Mouse (Mus musculus) hematopoietic stem cell, adult 5-6 weeks (primary cell): ENCODE measurements around the gene Eno1. TPM values are rescaled to one million over a fixed set of nuclear protein-coding genes. Genes with fewer than 3 reads are reported as not detected.

Source experiments
- ATAC-seq, 2 experiments: fragments of 125-278 bp in 1 of 2; replicated peaks in 1 of 2; 2 replicates each; pipeline ENCODE4 v1.8.0; 2016 to 2017; ENCODE audit warnings: inconsistent platforms in 2 of 2, mild to moderate bottlenecking in 2 of 2, moderate number of reproducible peaks in 2 of 2, low read depth in 1 of 2, moderate TSS enrichment in 1 of 2; ENCODE audit not compliant: low FRiP score in 2 of 2, poor library complexity in 2 of 2, severe bottlenecking in 2 of 2, insufficient read depth in 1 of 2, low TSS enrichment in 1 of 2
- total RNA-seq: library from RNA; stranded (forward); fragments of 172-1452, 232-1000 nt; gene quantifications from 2 replicates; pipeline ENCODE4 v1.2.3, GENCODE M21; 2017

The Eno1 gene
- total RNA-seq, 1 experiment from 2014 or later: 133 TPM

DNA sequence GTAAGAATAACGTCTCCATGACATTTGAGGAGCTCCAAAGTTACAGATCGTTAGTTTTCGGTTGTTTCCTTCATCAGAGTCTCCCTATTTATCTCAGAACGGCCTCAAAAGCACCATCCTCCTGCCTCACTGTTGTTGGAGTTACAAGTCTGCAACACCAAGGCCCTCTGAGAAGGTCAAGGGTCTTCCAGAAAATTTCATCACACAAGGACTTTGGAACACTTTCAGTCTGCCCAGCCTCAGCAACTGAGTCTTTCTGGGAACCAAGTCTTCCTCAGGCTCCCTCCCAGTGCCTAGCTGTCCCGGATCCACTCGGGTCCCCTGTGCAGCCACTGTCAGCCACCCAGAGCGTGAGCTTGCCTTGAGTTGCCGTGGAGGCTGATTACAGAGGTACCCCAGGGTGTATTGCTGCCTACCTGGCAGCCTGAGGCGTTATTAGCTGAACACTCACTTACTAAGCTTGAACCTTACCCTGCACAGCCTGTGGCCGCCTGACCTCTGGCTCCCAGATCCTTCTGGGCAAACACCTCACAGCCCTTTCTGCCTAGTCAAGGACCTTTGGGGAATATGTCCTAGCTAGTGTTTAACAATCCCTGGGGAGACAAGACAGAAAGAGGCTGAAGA is 15.4 kb upstream of the Eno1 start:
- ATAC-seq: no peak

DNA sequence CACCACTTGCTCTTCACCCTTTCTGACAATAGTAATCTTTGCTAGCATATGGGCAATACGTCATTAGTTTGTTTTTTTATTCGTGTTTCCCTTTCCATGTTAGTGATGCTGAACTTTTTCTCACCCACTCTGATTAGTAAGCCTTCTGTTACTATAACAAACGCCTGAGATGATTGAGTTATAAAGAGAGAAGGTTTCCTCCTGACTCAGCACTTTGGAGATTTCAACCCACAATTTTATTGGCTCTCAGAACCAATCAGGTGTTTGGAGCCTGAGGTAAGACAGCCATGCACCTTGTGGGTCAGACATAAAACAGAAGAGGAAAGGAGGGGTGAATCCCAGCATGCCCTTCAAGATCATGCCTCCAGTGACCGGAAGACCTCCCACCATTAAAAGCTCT is 12.7 kb upstream of the Eno1 start:
- no peak for ATAC-seq

DNA sequence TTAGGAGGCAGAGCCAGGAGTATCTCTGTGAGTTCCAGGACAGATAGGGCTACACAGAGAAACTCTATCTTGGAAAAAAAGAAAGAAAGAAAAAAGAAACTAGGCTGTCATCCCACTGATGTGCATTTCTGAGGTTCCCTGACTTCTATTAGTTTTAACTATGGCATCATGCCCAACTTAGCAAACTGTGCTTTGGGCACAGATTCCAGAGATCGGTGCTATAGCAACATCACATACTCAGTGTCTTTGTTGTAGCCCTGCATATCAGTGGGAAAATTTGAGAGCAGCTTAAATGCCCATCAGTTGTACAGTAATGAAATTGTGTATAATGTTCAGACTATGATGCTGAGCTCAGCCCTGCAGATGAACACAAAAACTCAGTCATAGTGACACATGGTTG is 10.8 kb upstream of the Eno1 start:
- ATAC-seq: no peak

DNA sequence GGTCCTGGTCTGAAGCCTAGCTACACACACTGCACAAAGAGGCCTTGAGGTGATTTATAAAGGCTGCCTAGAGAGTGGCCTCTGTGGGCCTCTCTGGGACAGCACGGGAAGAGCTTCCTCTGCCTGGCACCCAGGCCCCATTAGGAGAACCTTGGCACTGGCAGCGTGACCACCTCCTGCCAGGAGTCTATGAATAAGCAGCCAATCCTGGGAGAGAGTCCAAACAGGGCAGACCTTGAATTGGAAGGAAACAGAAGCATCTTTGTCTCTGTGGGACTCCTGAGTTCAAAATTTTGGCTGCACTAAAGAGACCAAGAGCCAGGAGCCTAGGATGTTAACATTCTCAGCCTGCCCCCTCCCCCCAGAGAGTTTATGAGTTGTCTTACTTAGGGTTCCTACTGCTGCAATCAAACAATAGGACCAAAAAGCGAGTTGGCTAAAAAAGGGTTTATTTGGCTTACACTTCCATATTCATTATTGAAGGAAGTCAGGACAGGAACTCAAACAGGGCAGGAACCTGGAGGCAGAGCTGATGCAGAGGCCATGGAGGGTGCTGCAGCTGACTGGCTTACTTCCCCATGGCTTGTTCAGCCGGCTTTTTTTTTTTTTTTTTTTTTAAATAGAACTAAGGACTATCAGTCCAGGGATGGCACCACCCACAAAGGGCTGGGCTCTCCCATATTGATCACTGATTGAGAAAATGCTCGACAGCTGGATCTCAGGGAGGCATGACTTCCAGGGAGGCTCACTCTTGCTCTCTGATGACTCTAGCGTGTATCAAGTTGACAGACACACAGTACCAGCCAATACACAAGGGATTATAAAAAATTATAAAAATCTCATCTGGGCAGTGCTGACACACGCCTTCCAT is 9.5 kb upstream of the Eno1 start:
- ATAC-seq: no peak

DNA sequence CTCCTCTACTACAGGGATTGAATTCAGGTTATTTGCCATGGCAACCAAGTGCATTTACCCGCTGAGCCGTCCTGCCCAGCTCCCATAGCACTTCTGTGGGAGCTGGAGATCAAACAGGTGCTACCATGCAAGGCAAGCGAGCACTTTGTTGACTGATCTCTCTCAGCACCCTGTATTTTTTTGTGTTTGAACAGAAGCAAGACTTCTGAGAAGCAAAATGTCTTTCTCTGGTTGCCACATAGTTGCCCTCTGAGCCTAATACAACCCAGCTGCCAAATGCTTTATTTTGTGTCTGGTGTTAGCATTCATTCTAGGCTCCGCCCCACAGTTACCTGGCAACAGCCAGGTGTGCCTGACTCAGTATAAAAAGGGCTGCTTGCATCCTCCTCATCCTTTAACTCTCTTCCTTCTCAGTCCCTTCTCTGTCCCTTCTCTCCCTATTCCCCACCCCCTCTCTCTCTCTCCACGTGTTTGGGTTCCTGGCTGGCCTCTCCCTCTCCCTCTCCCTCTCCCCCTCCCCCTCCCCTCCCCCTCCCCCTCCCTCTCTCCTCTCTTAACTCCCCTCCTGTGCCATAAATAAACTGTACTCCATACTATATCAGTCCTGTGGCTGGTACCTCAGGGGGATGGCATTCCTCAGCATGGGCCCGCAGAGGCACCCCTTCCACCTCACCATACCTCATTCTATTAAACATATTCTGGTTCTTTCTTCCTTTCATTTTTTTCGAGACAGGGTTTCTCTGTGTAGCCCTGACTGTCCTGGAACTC is 7.8 kb upstream of the Eno1 start:
- ATAC-seq: no peak

DNA sequence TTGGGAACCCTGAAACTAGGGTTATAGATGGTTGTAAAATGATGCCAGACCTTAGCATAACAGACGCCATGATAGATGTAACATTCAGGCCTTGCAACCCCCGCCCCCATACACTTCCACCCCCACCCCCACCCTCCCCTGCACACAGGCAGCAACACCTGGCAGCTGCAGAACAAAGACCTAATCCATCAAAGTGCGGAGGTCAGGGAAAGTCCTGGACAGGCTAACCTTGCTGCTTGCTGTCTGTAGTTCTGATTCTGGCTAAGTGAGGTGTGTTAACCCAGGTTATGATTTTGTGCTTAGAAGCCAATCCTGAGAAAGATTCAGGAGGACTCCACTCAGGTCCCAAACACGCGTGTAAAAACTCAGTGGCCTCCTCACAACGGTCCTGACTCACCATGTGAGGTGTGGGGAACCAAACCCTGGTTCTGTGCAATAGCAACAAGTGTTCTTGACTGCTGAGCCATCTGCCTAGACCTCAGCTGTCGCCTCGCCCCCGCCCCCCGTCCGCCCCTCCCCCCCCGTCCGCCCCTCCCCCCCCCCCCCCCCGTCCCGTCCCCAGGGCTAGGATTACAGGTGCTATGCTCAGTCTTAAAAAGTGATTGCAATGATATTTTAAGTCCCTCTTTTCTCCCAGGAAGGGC is 6.7 kb upstream of the Eno1 start:
- no peak for ATAC-seq

DNA sequence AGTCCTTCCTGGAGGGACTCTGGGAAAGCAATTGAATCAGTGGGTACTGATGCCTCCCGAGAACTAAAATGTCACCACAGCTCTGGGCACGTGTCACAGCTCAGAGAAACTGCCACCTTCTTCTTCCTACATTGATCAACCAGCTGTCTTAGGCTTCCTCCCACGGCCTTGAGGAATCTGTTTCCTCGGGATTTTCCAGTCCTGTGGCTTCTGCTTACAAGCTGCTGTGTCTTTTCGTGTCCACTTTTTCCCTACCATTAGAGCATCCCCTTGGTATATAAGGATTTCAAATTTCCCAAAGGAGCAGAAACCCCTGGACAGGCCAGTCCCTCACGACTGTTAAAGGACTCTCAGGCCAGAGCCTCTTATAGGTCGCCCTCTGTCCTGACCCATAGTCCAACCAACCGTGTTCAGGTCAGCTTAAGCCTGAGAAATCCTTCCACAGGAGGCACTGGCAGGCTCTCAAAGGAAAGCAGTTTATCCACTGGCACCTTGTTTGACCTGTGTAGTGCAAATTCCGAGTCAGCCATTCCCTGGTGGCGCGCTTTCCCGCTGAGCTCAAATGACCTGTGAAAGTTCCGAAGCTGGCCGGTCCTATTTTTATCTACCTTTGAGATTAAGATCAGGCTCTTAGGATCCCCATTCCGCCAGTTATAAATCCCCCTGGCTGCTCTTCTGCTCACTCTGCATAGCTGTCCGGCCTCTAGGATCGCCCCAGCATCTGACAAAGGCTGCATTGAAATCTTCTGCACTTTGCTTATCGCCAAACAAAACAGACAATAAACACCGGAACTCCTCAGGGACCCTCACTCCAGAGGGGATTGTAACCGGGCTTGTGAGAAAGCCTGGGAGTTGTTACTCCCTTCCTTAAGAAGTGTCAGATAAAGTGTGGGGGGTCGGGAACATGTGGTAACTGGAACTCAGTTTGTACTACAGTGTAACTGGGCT is 5.8 kb upstream of the Eno1 start:
- ATAC-seq: no peak

DNA sequence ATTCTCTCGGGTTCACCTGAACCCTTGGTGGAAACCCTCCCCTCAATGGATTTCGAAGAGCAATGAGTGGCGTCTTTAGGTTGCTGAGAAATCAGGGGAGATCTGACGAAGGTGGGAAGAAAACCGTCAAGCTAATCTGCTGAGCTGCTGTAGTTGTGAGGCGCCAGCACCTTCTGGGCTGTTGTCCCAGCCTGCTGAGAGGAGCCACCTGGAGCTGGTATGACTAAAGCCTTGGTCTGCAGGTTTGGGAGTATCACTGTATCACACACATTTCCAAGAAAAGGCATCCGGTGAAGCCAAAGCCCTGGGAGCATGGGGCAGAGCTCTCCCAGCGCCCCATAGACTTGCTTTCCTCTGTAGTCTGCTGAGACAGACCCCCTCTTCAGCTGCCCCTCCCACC is 4.7 kb upstream of the Eno1 start:
- no peak for ATAC-seq

DNA sequence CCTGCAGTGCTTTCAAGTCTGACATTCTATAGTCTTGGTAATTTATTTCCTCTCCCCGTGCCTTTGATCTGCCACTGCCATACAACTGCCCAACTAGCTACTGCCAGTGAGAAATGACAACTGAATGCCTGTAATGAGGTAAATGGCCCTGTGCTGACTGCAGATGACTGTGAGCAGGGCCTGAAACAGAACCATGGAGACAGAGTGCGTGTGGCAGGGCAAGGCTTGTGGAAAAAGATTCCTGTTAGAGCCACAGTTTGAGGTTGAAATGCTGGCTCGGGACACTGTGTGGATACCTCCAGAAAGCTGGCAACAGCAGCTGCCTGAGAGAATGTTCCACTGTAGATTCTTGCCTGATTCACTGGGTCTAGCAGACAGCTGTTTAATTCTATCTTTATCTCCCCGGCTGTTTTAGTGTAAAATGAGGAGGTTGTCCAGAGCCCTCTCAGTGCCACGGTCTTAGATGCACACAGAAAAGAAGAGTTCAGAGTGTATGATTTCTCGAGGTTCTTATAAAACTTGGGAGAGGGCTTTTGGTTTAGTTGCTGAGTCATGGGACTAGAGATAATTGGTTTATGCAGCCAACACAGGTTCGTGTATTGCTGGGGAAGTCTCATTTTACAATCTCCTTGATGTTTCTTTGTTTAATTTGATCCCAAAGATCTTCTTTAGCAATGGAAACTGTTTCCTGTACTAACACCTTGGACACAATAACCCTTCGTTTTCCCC is 1.8 kb upstream of the Eno1 start:
- no peak for ATAC-seq

DNA sequence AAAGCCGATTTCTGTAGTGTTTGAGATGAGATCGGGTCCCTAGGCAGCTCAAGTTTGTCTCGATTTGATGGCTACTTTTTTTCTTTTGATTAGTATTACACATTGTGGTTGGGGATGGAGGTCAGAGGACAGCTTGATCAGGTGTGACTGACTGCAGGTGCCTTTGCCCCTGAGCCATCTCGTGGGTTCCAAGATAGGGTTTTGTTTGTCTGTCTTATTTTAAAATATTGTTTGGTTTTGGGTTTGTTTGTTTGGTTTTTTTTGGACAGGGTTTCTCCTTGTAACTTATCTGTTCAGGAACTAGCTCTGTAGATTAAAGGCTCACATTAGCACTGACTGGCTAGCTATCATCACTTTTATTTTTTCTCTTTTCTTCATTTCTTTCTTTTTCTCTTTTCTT is 936 bp upstream of the Eno1 start:
- ATAC-seq: no peak

DNA sequence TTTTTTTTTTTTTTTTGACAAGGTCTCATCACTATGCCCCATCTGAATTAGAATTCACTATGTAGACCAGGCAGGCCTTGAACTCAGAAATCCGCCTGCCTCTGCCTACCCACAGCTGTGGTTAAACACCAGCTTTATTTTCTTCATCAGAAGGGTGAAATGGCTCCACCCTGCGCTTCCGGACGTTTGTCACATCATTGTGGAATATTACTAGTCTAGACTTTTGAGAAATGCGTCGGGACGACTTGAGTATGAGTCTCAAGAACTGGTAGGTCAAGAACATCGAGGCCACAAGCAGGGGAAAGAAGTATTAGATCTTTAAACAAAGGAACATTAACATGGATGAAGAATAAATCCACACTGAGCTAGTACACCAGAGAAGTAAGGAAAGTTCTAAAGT is 490 bp upstream of the Eno1 start:
- ATAC-seq: no peak

DNA sequence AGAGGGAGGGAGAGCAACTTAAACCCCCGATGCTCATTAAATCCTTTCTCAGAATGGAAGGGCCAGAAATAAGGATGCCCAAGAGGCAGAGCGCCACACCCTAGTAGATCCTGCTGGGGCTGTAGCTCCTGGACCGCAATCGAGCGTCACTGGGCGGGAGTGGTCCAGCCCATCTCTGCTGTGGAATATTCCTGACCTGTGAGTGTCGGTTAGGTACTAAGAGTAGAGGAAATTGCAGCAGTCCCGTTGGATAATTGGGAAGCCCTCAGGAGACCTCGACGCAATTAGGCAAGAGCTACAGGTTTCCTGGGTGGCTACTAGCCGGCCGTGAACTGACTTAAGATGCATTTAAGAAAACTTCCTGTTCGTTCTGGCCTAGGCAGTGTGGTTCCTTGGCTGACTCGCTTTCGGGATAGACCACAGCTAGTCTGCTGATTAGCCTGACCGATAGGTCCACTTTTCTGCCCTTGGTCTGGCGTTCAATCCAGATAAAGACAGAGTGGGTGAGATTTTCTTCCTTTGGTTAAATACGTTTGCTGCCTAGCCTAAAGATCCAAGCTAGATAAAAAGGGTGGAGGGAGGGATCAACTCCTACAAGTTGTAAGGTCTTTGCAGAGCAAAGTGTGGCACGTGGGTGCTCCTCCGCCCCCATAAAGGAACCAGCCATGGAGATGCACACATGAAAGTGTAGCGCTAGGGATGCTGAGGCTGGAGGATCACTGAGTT is 1.3 kb downstream of the Eno1 start:
- no peak for ATAC-seq

DNA sequence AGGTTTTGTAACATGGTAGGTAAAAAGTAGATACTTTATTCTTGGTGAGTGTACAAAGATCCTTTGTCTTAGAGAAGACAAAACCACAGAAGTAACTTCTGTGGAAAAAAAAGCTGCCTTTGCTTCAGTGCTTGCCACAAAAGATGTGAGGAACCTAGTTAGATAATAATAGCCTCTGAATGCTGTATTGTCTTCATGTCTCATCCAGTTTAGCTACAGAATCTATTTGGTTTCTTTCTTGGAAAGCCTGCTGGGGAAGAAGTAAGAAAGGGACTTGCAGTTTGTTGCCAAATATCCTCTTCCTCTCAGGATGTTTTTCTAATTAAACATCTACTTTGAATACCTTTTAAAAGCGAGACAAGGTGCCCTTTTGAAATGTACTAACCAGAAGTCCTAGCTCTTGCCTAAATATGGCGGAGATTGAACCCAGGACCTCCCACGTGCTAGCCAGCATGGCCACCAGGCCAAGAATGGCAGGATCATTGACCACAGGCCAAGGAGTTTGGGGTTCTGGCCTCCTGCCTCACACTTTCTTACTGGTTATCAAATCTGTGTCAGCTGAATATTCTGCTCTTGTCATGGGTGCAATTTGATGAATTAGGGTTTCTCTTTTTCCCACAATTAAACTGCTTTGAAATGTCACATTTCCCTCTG is 2.0 kb downstream of the Eno1 start:
- no peak for ATAC-seq

DNA sequence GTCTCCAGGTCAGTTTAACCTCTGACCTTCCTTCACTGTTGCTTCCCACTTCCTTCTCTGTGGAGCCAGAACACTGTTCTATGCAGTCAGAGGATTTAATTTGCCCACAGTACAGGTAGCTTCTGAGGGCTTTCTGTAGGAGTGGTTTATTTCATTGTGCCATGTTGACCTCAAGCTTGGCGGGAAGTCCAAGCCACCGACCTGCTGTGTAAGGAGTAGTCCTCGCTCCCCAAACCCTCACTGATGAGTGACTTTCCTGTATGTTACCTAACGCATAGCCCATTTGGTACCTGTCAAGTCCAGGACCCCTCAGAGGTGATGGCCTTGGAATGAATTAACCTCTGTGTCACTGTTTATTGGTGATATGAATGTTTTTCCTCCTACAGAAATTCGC is 2.6 kb downstream of the Eno1 start:
- ATAC-seq: no peak

DNA sequence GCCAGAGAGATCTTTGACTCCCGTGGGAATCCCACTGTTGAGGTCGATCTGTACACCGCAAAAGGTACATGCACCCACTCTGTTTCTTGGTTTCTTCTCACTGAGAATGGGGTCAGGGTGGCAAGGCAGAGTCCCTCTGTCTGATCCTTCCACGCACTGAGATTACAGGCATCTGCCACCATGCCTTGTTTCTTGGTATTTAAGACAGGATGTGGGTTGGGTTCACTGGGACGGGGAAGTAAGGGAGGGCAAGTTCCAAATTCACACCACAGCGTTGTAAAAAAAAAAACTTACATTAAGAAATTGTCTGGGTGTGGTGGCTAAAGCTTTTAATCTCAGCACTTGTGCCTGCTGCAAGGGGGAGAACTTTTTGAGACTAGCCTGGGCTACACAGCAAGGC is 3.0 kb downstream of the Eno1 start:
- ATAC-seq: peak in 1 of 2 experiments; percentile 9; a peak in 1 of 4 replicates
